Mouse (Mus musculus) E14TG2a.4 (cell line): ENCODE data around the gene Fignl2.

ENCODE experiments used
- CTCF ChIP-seq: conservative IDR thresholded peaks from 2 replicates; pipeline ENCODE4 v1.5.1; 2014; ENCODE audit warnings: low read length
- NANOG ChIP-seq: IDR thresholded peaks from 2 replicates; pipeline ENCODE4 v1.6.1; 2014; ENCODE audit warnings: borderline replicate concordance, low read length, mixed read lengths
- POU5F1 ChIP-seq: IDR thresholded peaks from 2 replicates; pipeline ENCODE4 v1.6.1; 2014; ENCODE audit warnings: low read length, borderline replicate concordance

- TF ChIP-seq CTCF (no peak), POU5F1 (no peak), NANOG (no peak)
Observed at GRCm38 (mm10) chr15:101065069-101065468, 13.3 kb downstream of the Fignl2 start.
